Mouse (Mus musculus) gastrocnemius, adult 2 months (tissue): ENCODE results near the gene Dlk1. TPM values are rescaled to one million over a fixed set of nuclear protein-coding genes. Genes with fewer than 3 reads are reported as not detected.
A peak's percentile ranks its signal among the peaks of the same experiment; 100 is the strongest.

Source experiments
- DNase-seq: peaks from one replicate; pipeline ENCODE4 v3.0.0; 2022
- H3K27ac ChIP-seq: fragments of 200-600 bp; 2 replicates; pipeline ENCODE4 v1.8.1; 2022; ENCODE audit warnings: mild to moderate bottlenecking
- H3K4me3 ChIP-seq: fragments of 200-600 bp; 2 replicates; pipeline ENCODE4 v1.8.1; 2022; ENCODE audit warnings: mild to moderate bottlenecking, moderate library complexity
- CTCF ChIP-seq: fragments of 200-600 bp; IDR thresholded peaks from 2 replicates; pipeline ENCODE4 v1.8.1; 2022; ENCODE audit warnings: antibody characterized with exemption, mild to moderate bottlenecking, moderate library complexity
- intact Hi-C: fragments of 180-260 bp; cut with DNase I; formaldehyde crosslinking; loops from one replicate; pipeline ENCODE4 v1.15.1; 2025
- long read RNA-seq, 2 experiments: library from polyadenylated mRNA; stranded (forward); transcript quantifications; one replicate each; pipeline ENCODE4 v2.0.0; 2021
- total RNA-seq, 2 experiments: library from RNA; stranded (reverse); gene quantifications; 2 replicates each; pipeline ENCODE4 v1.2.3; 2021

Dlk1 gene
- 1 to 10 TPM in 1 of 2 experiments, under 1 TPM in 1; 0.45 to 1.7 TPM for total RNA-seq
- long read RNA-seq, experiment 1, partial matches to known transcripts: 0 of 1 reads
- long read RNA-seq, experiment 1, other reads (novel, unspliced or antisense): 0 of 1 reads
- long read RNA-seq, experiment 2: 0 reads

- intact Hi-C loops: no loop called here
- no peak for DNase-seq
- TF ChIP-seq CTCF: no peak
- Histone ChIP-seq H3K4me3 (peak within 1 kb of the TSS; percentile 60), H3K27ac (no peak within 1 kb of the TSS)
These were observed at the start of gene Dlk1 for GRCm38 (mm10) chr12:109452592-109452991. Gene Dlk1 (plus strand): TSS chr12:109452823.

GRCm38 (mm10) chr12:109402943-109403342 lies 49.7 kb upstream of the Dlk1 start:
- no peak for TF ChIP-seq CTCF
- no peak overlapping the region for H3K4me3 ChIP-seq
- no peak for DNase-seq
- no peak overlapping the region for H3K27ac ChIP-seq
- intact Hi-C loops: no loop called here

- intact Hi-C loops: no loop called here
- Histone ChIP-seq H3K4me3 (no peak overlapping the region), H3K27ac (no peak overlapping the region)
- DNase-seq: no peak
- no peak for TF ChIP-seq CTCF
These were observed 48.9 kb upstream of the Dlk1 start for GRCm38 (mm10) chr12:109403752-109404151.

DNA sequence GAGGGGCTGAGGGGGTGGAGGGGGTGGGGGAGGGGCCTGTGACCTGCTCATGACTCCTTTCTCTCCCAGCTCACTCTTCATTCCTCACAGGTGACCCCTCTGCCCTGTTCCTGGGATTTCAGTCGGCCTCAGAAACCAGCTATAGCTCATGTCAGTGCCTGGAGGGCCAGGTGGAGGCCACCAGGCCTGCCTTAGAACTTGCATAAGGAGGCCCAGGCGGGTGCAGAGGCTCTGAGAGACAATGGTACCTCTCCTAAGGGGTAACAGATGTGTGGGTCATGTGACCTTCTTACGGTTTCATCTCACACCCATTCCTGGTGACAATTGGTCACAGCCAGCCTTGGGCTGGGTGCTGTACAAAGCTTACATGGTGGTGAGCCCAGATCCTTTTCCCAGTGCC lies 46.6 kb upstream of the Dlk1 start:
- no peak overlapping the region for H3K4me3 ChIP-seq
- intact Hi-C loops: no loop called here
- H3K27ac ChIP-seq: no peak overlapping the region
- no peak for DNase-seq
- TF ChIP-seq CTCF: no peak

DNA sequence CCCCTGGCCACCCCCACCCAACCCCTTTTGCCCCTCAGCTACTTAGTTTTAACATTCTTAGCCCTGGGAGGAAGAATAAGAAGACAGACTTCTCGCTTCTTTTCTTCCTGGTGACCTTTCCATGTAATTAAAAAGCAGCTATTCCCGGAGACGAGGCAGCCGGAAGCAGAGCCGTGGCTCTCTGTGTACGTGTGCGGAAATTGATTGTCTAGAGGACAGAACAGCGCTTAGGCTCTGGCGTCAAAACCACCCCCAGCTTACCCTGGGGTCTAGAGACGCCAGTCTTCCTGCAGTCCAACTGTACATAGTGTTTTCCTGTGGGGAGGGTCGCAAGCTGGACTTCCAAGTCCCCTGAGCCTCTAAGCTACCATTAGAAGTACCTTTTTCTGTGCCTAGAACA lies 41.9 kb upstream of the Dlk1 start:
- Histone ChIP-seq H3K4me3 (no peak overlapping the region), H3K27ac (no peak overlapping the region)
- TF ChIP-seq CTCF: no peak
- intact Hi-C loops: no loop called here
- no peak for DNase-seq

DNA sequence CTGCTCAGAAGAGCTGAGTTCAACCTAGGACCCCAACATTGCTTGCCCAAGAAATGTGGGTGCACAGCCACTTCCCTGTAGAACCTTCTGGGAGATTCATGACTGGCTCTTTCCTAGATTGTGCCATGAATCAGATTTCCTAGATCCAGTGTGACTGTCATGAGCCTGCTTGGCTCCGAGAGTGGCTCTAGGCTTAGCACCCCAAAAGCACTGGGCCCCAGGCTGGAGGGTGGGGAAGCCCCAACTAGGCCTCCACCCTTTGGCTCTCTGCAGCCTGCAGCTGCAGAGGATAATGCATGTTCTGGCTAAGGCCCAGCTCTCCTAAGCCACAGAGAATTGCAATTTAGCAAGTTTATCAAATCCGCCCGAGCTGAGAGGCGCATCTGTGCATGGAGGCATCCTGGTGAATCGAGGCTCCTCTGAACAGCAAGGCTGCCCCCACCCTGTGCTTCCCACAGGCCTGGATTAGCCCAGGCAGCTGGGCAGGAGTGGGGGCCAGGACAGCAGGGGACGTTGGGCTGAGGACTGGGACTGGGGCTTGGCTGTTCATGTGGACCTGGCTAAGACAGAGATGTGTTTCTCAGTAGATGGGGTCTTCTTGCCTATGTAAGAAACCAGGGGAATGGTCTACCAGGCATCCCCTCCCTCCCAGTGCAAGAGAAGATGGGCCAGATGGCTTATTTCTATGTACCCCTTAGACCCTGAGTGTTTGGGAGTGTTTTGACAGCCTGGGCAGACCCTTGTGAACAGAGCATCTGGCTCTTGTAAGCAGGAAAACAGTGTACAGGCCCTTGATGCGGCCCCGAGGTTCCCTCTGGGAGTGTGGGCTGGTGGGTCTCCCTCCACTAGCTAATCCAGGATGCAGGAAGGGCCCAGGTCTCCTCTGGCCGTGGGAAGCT lies 41.2 kb upstream of the Dlk1 start:
- no peak overlapping the region for H3K4me3 ChIP-seq
- peak overlapping the region; percentile 31 for H3K27ac ChIP-seq
- intact Hi-C loops: no loop called here
- peak; percentile 40 for DNase-seq
- TF ChIP-seq CTCF: no peak

GRCm38 (mm10) chr12:109412071-109412440 lies 40.6 kb upstream of the Dlk1 start:
- H3K4me3 ChIP-seq: no peak overlapping the region
- no peak for DNase-seq
- H3K27ac ChIP-seq: peak overlapping the region; percentile 13
- no peak for TF ChIP-seq CTCF
- intact Hi-C loops: no loop called here

GRCm38 (mm10) chr12:109412675-109413074 lies 39.9 kb upstream of the Dlk1 start:
- Histone ChIP-seq H3K27ac (peak overlapping the region; percentile 51; the same call in 1 of the 2 replicates), H3K4me3 (no peak overlapping the region)
- DNase-seq: peak; percentile 55
- intact Hi-C loops: no loop called here
- TF ChIP-seq CTCF: no peak

GRCm38 (mm10) chr12:109413321-109413720 lies 39.3 kb upstream of the Dlk1 start:
- peak overlapping the region; percentile 51 for H3K27ac ChIP-seq
- peak; percentile 28 for DNase-seq
- intact Hi-C loops: no loop called here
- no peak for TF ChIP-seq CTCF
- H3K4me3 ChIP-seq: no peak overlapping the region

- DNase-seq: no peak
- intact Hi-C loops: no loop called here
- Histone ChIP-seq H3K27ac (no peak overlapping the region), H3K4me3 (no peak overlapping the region)
- TF ChIP-seq CTCF: no peak
These were observed 35.9 kb upstream of the Dlk1 start for GRCm38 (mm10) chr12:109416681-109417080.

GRCm38 (mm10) chr12:109417476-109418201 lies 35.0 kb upstream of the Dlk1 start:
- intact Hi-C loops: no loop called here
- H3K27ac ChIP-seq: no peak overlapping the region
- DNase-seq: peak; percentile 46

DNA sequence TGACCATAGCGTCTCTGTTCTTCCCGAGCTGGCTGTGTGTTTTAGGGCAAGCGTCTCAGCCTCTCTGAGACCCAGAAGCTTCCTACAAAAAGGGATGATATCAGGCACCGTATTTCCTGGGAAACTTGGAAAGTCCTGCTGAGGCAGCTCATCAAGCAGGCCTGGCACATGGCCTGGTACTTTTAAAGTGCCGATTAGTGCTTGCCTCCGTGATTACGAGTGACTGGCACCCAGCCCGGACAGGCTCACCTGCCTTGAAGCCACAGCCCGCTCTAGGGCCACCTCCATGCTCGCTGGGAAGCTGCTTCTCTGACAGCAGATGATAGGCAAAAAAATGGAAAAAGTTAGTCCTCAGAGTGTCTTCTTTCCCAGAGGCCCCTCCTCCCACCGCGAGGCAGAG lies 32.6 kb upstream of the Dlk1 start:
- peak; percentile 31 for DNase-seq
- Histone ChIP-seq H3K4me3 (no peak overlapping the region), H3K27ac (no peak overlapping the region)
- no peak for TF ChIP-seq CTCF
- intact Hi-C loops: no loop called here

More at GRCm38 (mm10) chr12:109417476-109418201, 35.0 kb upstream of the Dlk1 start:
- no peak for TF ChIP-seq CTCF
- H3K4me3 ChIP-seq: no peak overlapping the region

DNA sequence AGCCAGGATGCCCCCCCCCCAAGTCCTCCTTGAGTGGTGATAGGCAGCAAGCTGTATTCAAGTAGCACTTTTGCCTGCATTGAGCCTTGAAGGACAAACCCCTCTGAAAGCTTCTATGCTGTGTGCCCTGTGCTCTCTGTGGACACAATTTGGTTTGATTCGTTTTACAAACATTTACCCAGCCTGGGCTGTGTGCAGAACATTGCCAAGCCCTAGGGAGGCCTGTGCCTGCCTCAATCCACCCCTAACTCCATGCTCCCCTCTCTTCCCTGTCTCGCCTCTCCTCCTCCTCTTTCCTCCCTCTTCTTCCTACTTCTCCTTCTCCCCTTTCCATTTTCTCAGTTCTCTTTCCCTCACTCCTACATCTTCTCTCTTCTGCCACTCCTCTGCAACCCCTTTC lies 29.5 kb upstream of the Dlk1 start:
- DNase-seq: no peak
- Histone ChIP-seq H3K27ac (no peak overlapping the region), H3K4me3 (no peak overlapping the region)
- no peak for TF ChIP-seq CTCF
- intact Hi-C loops: no loop called here
